Mouse (Mus musculus) kidney, adult 2 months (tissue): ENCODE data around the gene Crxos.

Experiments
- CTCF ChIP-seq: fragments of 200-500 bp; conservative IDR thresholded peaks from 2 replicates; pipeline ENCODE4 v1.5.1; 2011; ENCODE audit warnings: low read depth, mild to moderate bottlenecking, control low read depth, low read length, moderate library complexity, mixed read lengths; ENCODE audit not compliant: insufficient read depth, insufficient read length
- POLR2A ChIP-seq: fragments of 200-500 bp; IDR thresholded peaks from one replicate; pipeline ENCODE4 v1.6.1; 2011; ENCODE audit warnings: low read depth, low read length, control low read depth

DNA sequence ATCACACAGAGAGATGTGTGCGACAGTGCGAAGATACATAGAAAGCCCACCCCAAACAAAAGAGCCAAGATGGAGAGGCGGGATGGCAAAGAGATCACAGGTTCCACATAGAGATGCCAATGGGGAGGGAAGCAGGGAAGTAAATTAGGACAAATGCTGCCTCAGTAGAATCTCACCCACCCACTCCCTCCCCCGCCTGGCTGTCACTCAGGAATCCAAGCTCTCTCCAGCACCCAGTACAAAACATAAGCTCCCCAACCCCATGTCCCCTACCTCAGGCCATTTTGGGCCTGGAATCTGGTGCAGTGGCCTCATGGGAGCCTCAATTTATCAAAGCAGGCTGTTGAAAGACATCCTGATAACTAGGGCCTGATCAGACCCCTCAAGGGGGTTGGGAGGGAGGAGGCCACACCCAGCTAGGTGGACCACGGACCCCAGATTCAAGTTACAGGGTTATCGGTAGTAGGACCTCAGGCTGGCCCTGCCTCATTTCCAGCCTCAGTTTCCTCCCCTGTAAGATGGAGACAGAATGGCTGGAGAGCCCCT lies 38.3 kb downstream of the Crxos start:
- TF ChIP-seq POLR2A (no peak), CTCF (no peak)
